8 mouse cellular contexts compared by ENCODE assay signal in genomic region chr6:134036491-134036911, GRCm38 (mm10). TPM values are rescaled to one million over a fixed set of nuclear protein-coding genes. Genes with fewer than 3 reads are reported as not detected.
DNase-seq lines count a peak whose midpoint lies in the region; ATAC-seq and TF ChIP-seq lines count a peak whose summit lies in the region.

No protein-coding gene starts in this region.

- H3K9me3 ChIP-seq in intestine, postnatal 0 days (ENCODE audit: control insufficient read depth) = no peaks in the 10 kb centered on the region

- peak overlapping the region; percentile 95 for H3K27ac ChIP-seq in spleen, adult 2 months (ENCODE audit: insufficient read depth, low read length)
- peak overlapping the region; percentile 100 for H3K27ac ChIP-seq in intestine, postnatal 0 days (ENCODE audit: low read depth, low read length)

- no peak for DNase-seq in spleen, adult 2 months (ENCODE audit: low read depth in 1 of 2, low spot score in 2 of 2)
- no peak for DNase-seq in spleen, postnatal 10 days (ENCODE audit: low spot score in 2 of 2)
- peak; percentile 31 for DNase-seq in embryo, embryonic 9.5 days (ENCODE audit: extremely low spot score)
- DNase-seq in splenic B cell, adult 2 months (ENCODE audit: low read depth, low spot score) = peak; percentile 29
- no peak for DNase-seq in cerebellum, postnatal 10 days
- DNase-seq in right cerebral cortex, postnatal 25 days = no peak
- DNase-seq in right cerebral cortex, adult 2 months (ENCODE audit: low spot score in 2 of 2) = no peak

- TF ChIP-seq POLR2A in spleen, adult 2 months (IDR thresholded peaks at IDR 0.05; ENCODE audit: low read depth, low read length) = no peak

- no peak for TF ChIP-seq CTCF in spleen, adult 2 months (IDR thresholded peaks at IDR 0.05; ENCODE audit: extremely low read depth, insufficient read depth, insufficient read length, insufficient replicate concordance)
- no peak for TF ChIP-seq CTCF in intestine, postnatal 0 days (IDR thresholded peaks at IDR 0.05; ENCODE audit: low read depth)

- H3K4me3 ChIP-seq in spleen, adult 2 months (ENCODE audit: extremely low read depth, insufficient read depth, insufficient read length) = peak overlapping the region; percentile 81
- H3K4me3 ChIP-seq in intestine, postnatal 0 days (ENCODE audit: low read depth, low read length) = peak overlapping the region; percentile 83

- peaks cover 2% of the 10 kb centered on the region; the same call in 1 of the 2 replicates for H3K4me1 ChIP-seq in spleen, adult 2 months (ENCODE audit: control insufficient read depth, insufficient read depth, insufficient read length)
- peaks cover 6% of the 10 kb centered on the region; the same call in 1 of the 2 replicates for H3K4me1 ChIP-seq in intestine, postnatal 0 days (replicated peaks; ENCODE audit: control insufficient read depth, insufficient read depth, low read length)

- ATAC-seq in intestine, postnatal 0 days = no peak

- peak overlapping the region; percentile 96 for H3K9ac ChIP-seq in intestine, postnatal 0 days (ENCODE audit: low read depth, low read length)

- WGBS in spleen, adult 2 months = under 1% methylated on average over 8 of the region's 8 CpGs
- 0% methylated on average over 8 of the region's 8 CpGs for WGBS in intestine, postnatal 0 days

- no peaks in the 10 kb centered on the region for H3K27me3 ChIP-seq in spleen, adult 2 months (ENCODE audit: control insufficient read depth, insufficient read depth, low read length)
- no peaks in the 10 kb centered on the region for H3K27me3 ChIP-seq in intestine, postnatal 0 days (replicated peaks; ENCODE audit: control insufficient read depth, insufficient read depth, low read length)
- no peaks in the 10 kb centered on the region for H3K27me3 ChIP-seq in splenic B cell, adult 2 months (ENCODE audit: control insufficient read depth, insufficient read depth, low read length, poor library complexity, severe bottlenecking)

- no peaks in the 10 kb centered on the region for H3K36me3 ChIP-seq in spleen, adult 2 months (ENCODE audit: control insufficient read depth, insufficient read depth, low read length)
- H3K36me3 ChIP-seq in intestine, postnatal 0 days (ENCODE audit: control insufficient read depth, insufficient read depth) = no peaks in the 10 kb centered on the region
- no peaks in the 10 kb centered on the region for H3K36me3 ChIP-seq in splenic B cell, adult 2 months (ENCODE audit: control insufficient read depth, insufficient read depth, low read length, poor library complexity, severe bottlenecking)

- H3K4me2 ChIP-seq in intestine, postnatal 0 days (replicated peaks; ENCODE audit: low read depth) = peak overlapping the region; percentile 86

RNA-seq across cellular contexts. Expression of gene Etv6, which starts 1.0 kb away (rescaled TPM):
- polyA plus RNA-seq in spleen, adult 2 months (2012; rRNA removed) = 21.6 and 35.2 TPM in 2 replicates
- 7.8 and 9.4 TPM in 2 replicates for polyA plus RNA-seq in intestine, postnatal 0 days (2015; fragmentation: Nextera tagmentation; extraction: Ambion mirVana)

Comparison
In these comparisons a context has a peak if more than half of its experiments do, and no peak if none do; other contexts are left out.
1. DNase-seq: peak in embryo, embryonic 9.5 days (single experiment) and splenic B cell, adult 2 months (single experiment); none in spleen, adult 2 months (0 of 2), spleen, postnatal 10 days (0 of 2), cerebellum, postnatal 10 days (0 of 2), right cerebral cortex, postnatal 25 days (single experiment) and right cerebral cortex, adult 2 months (0 of 2).